Mouse (Mus musculus) embryonic facial prominence, embryonic 14.5 days (tissue): Measurements from ENCODE around the gene 4930505A04Rik. TPM values are rescaled to one million over a fixed set of nuclear protein-coding genes. Genes with fewer than 3 reads are reported as not detected.
A peak's percentile ranks its signal among the peaks of the same experiment; 100 is the strongest.
"Not testable (repeated sequence)": the region's sequence is repeated elsewhere in the genome, so short reads cannot be mapped to it uniquely, and the experiment has no call there.

Experiments
- ATAC-seq: fragments of 200-750 bp; cut with Nextera tagmentation; 2 replicates; pipeline ENCODE4 v1.8.0; 2017; ENCODE audit warnings: low read depth, moderate number of reproducible peaks, moderate TSS enrichment
- DNase-seq: peaks from one replicate; pipeline ENCODE4 v3.0.0-alpha.2; 2015; ENCODE audit warnings: low spot score
- H3K27ac ChIP-seq: fragments of 300-500 bp; sonication (generic); replicated peaks from 2 replicates; pipeline ENCODE4 v1.5.1; 2014; ENCODE audit warnings: low read depth, mild to moderate bottlenecking, low read length, moderate library complexity
- H3K27me3 ChIP-seq: fragments of 300-500 bp; sonication (generic); replicated peaks from 2 replicates; pipeline ENCODE4 v1.6.1; 2014; ENCODE audit warnings: low read length; ENCODE audit not compliant: control insufficient read depth, insufficient read depth
- H3K36me3 ChIP-seq: fragments of 300-500 bp; sonication (generic); 2 replicates; pipeline ENCODE4 v1.6.1; 2014; ENCODE audit warnings: low read length, mixed read lengths; ENCODE audit not compliant: control insufficient read depth, insufficient read depth
- H3K4me1 ChIP-seq: fragments of 300-500 bp; sonication (generic); 2 replicates; pipeline ENCODE4 v1.6.1; 2014; ENCODE audit warnings: antibody characterized with exemption, low read length; ENCODE audit not compliant: control insufficient read depth, insufficient read depth
- H3K4me2 ChIP-seq: fragments of 300-500 bp; sonication (generic); 2 replicates; pipeline ENCODE4 v1.6.1; 2014; ENCODE audit warnings: low read depth, mild to moderate bottlenecking, low read length, moderate library complexity, mixed read lengths
- H3K4me3 ChIP-seq: fragments of 300-500 bp; sonication (generic); 2 replicates; pipeline ENCODE4 v1.5.1; 2014; ENCODE audit warnings: low read depth, mild to moderate bottlenecking, low read length
- H3K9ac ChIP-seq: fragments of 300-500 bp; sonication (generic); 2 replicates; pipeline ENCODE4 v1.6.1; 2014; ENCODE audit warnings: low read depth, mild to moderate bottlenecking, low read length, moderate library complexity, mixed read lengths
- H3K9me3 ChIP-seq: fragments of 300-500 bp; sonication (generic); 2 replicates; pipeline ENCODE4 v1.6.1; 2016; ENCODE audit warnings: low read length; ENCODE audit not compliant: control insufficient read depth
- WGBS: fragments of 180-500 bp; shearing (Covaris S2); extraction: QIAGEN DNeasy Blood & Tissue Kit; methylation state at CpG from one replicate; pipeline ENCODE4 v1.1.7; 2014; 5-methylcytosine and 5-hydroxymethylcytosine counted together
- polyA plus RNA-seq: library from polyadenylated mRNA; unstranded; fragments of >200 nt; fragmentation: Nextera tagmentation; extraction: Ambion mirVana; gene quantifications from 2 replicates; pipeline ENCODE4 v1.2.1, GENCODE M21; 2014

The 4930505A04Rik gene
- polyA plus RNA-seq, 1 experiment from 2014 or later = 0.39 TPM

- peaks cover 13% of the 10 kb centered on the region; the same call in 1 of the 2 replicates for H3K4me1 ChIP-seq
- ATAC-seq = no peak
- H3K4me3 ChIP-seq = peak overlapping the region; percentile 48
- 64% methylated on average over 8 of the region's 8 CpGs for WGBS
- H3K9ac ChIP-seq = peak overlapping the region; percentile 71; the same call in 1 of the 2 replicates
- peak overlapping the region; percentile 87 for H3K27ac ChIP-seq
- H3K36me3 ChIP-seq = no peaks in the 10 kb centered on the region
- no peaks in the 10 kb centered on the region for H3K9me3 ChIP-seq
- H3K27me3 ChIP-seq = no peaks in the 10 kb centered on the region
- no peak for DNase-seq
- H3K4me2 ChIP-seq = peak overlapping the region; percentile 77
Measured at GRCm38 (mm10) chr11:30471187-30471586, 440 bp downstream of the 4930505A04Rik start.

DNA sequence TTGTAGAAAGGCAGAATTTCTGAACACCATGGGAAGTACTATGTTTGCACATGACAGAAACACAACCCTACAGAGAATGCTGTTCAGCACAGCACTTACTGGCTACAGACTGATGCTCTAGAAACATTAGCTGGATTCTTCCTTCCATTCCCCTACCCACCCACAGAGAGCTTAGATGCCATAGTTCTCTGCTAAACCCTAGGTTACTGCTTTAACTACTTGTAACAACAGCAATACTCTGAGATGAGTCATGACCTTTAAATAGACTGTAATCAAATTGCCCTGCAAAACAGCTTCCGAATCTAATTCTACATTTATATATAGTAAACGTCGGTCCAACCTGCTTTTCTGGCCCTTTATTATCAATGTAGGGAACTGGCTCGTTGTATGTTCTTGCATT lies 17.3 kb downstream of the 4930505A04Rik start:
- H3K27ac ChIP-seq = no peak overlapping the region
- WGBS = 86% methylated on average over 4 of the region's 4 CpGs
- H3K4me3 ChIP-seq = no peak overlapping the region
- DNase-seq (no peak), ATAC-seq (no peak)
- H3K9ac ChIP-seq = no peak overlapping the region
- no peak overlapping the region for H3K4me2 ChIP-seq
- H3K4me1 ChIP-seq = no peaks in the 10 kb centered on the region
- H3K27me3 ChIP-seq = no peaks in the 10 kb centered on the region
- no peaks in the 10 kb centered on the region for H3K36me3 ChIP-seq
- H3K9me3 ChIP-seq = no peaks in the 10 kb centered on the region

- H3K27ac ChIP-seq = no peak overlapping the region
- DNase-seq = no peak
- no peak overlapping the region for H3K4me3 ChIP-seq
- H3K4me2 ChIP-seq = no peak overlapping the region
- no peaks in the 10 kb centered on the region for H3K4me1 ChIP-seq
- ATAC-seq = no peak
- no peaks in the 10 kb centered on the region for H3K9me3 ChIP-seq
- H3K36me3 ChIP-seq = no peaks in the 10 kb centered on the region
- H3K9ac ChIP-seq = no peak overlapping the region
- H3K27me3 ChIP-seq = no peaks in the 10 kb centered on the region
- 78% methylated on average over 2 of the region's 2 CpGs for WGBS
Measured at GRCm38 (mm10) chr11:30448126-30448525, 23.5 kb downstream of the 4930505A04Rik start.

DNA sequence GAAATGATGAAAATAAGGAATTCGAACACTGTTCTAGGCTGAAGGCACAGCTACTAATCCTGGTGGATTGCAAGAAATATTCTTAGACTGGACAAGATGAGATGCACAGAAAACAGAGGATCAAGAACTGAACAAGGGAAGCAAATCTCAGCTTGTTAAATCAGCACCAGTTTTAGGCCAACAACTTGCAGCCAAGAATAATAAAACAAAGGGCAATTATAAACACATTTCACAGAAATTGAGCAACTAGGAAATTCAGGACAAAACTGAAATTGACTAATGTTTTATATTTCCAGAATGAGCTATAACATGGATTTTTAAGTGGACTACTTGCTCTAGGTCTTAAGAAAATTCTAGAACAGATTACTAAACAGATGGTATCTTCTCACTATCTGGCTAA lies 24.1 kb downstream of the 4930505A04Rik start:
- H3K4me1 ChIP-seq = no peaks in the 10 kb centered on the region
- H3K27me3 ChIP-seq = no peaks in the 10 kb centered on the region
- H3K9me3 ChIP-seq = no peaks in the 10 kb centered on the region
- H3K4me3 ChIP-seq = no peak overlapping the region
- no peak overlapping the region for H3K27ac ChIP-seq
- H3K36me3 ChIP-seq = no peaks in the 10 kb centered on the region
- no peak overlapping the region for H3K4me2 ChIP-seq
- no peak overlapping the region for H3K9ac ChIP-seq
- no peak for DNase-seq
- ATAC-seq = no peak
- 92% methylated on average over 1 of the region's 1 CpGs for WGBS

GRCm38 (mm10) chr11:30444192-30444905 lies 27.3 kb downstream of the 4930505A04Rik start:
- ATAC-seq, H3K27me3 ChIP-seq, H3K36me3 ChIP-seq, H3K27ac ChIP-seq, H3K4me2 ChIP-seq, DNase-seq, H3K9me3 ChIP-seq, H3K9ac ChIP-seq, H3K4me1 ChIP-seq, H3K4me3 ChIP-seq: not testable (repeated sequence)
- 80% methylated on average over 12 of the region's 12 CpGs for WGBS

- Histone ChIP-seq H3K36me3 (no peaks in the 10 kb centered on the region), H3K4me2 (no peak overlapping the region), H3K9me3 (no peaks in the 10 kb centered on the region), H3K9ac (no peak overlapping the region), H3K4me3 (no peak overlapping the region), H3K27me3 (no peaks in the 10 kb centered on the region), H3K4me1 (no peaks in the 10 kb centered on the region), H3K27ac (no peak overlapping the region)
- 82% methylated on average over 8 of the region's 8 CpGs for WGBS
- DNase-seq (no peak), ATAC-seq (no peak)
Measured at GRCm38 (mm10) chr11:30443746-30444145, 27.9 kb downstream of the 4930505A04Rik start.

GRCm38 (mm10) chr11:30433256-30433950 lies 38.2 kb downstream of the 4930505A04Rik start:
- Histone ChIP-seq H3K27me3 (no peaks in the 10 kb centered on the region), H3K4me1 (no peaks in the 10 kb centered on the region), H3K9ac (no peak overlapping the region), H3K4me2 (no peak overlapping the region), H3K9me3 (no peaks in the 10 kb centered on the region), H3K36me3 (no peaks in the 10 kb centered on the region), H3K4me3 (no peak overlapping the region), H3K27ac (no peak overlapping the region)
- ATAC-seq (no peak), DNase-seq (no peak)
- WGBS = 80% methylated on average over 2 of the region's 2 CpGs

DNA sequence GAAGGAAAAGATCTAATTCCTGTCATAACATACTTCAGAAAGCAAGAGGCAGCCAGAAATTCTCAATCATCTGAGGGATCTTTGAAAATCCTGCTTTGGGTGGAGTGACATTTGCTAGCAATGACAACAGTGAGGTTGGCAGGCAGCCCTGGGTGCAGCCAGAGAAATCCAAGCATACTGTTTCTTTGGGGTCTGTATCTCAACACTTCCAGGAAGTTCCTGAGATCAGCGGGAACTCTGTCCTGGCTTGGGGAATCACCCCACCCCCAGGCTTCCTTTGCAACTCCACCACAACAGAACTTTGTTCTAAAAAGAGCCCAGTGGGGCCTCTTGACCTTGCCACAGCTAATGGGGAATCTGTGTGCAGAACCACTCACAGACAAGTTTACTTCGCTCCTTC lies 66.0 kb downstream of the 4930505A04Rik start:
- ATAC-seq = no peak
- H3K9me3 ChIP-seq = no peaks in the 10 kb centered on the region
- peak overlapping the region; percentile 53; the same call in 1 of the 2 replicates for H3K27ac ChIP-seq
- no peak overlapping the region for H3K4me3 ChIP-seq
- H3K27me3 ChIP-seq = no peaks in the 10 kb centered on the region
- WGBS = 30% methylated on average over 2 of the region's 2 CpGs
- no peaks in the 10 kb centered on the region for H3K36me3 ChIP-seq
- no peak overlapping the region for H3K9ac ChIP-seq
- peaks cover 9% of the 10 kb centered on the region for H3K4me1 ChIP-seq
- peak; percentile 67 for DNase-seq
- no peak overlapping the region for H3K4me2 ChIP-seq
